Mouse (Mus musculus) CH12.LX (cell line): ENCODE data around the gene 4930426L09Rik. TPM values are rescaled to one million over a fixed set of nuclear protein-coding genes. Genes with fewer than 3 reads are reported as not detected.

ENCODE experiments used
- DNase-seq: peaks from one replicate; pipeline ENCODE4 v3.0.0-alpha.2; 2013; ENCODE audit errors: extremely low read depth
- H3K27ac ChIP-seq: 2 replicates; pipeline ENCODE4 v1.5.1; 2012; ENCODE audit warnings: low read depth, mild to moderate bottlenecking, control low read depth, moderate library complexity; ENCODE audit not compliant: insufficient read depth
- H3K27me3 ChIP-seq: replicated peaks from 2 replicates; pipeline ENCODE3; 2012; ENCODE audit warnings: inconsistent platforms
- H3K36me3 ChIP-seq, 2 experiments: replicated peaks in 1 of 2; 2 replicates each; pipeline versions ENCODE3 to v1.6.1; 2012; ENCODE audit warnings: inconsistent platforms in 1 of 2, low read length in 1 of 2, mild to moderate bottlenecking in 1 of 2, mixed read lengths in 1 of 2, moderate library complexity in 1 of 2; ENCODE audit not compliant: control insufficient read depth in 1 of 2, insufficient read depth in 1 of 2
- H3K4me1 ChIP-seq, 2 experiments: 2 replicates each; pipeline ENCODE4 v1.6.1; 2012; ENCODE audit warnings: inconsistent platforms in 1 of 2, moderate library complexity in 1 of 2; ENCODE audit not compliant: insufficient read depth in 2 of 2, control insufficient read depth in 1 of 2
- H3K4me2 ChIP-seq: 2 replicates; pipeline ENCODE4 v1.6.1; 2012; ENCODE audit warnings: low read depth, mild to moderate bottlenecking, control low read depth; ENCODE audit not compliant: poor library complexity, insufficient read depth, severe bottlenecking
- H3K4me3 ChIP-seq, 3 experiments: fragments of 150-350 bp in 1 of 3; sonication (generic) in 1 of 3; replicated peaks in 1 of 3; 2 replicates each; pipeline versions ENCODE3 to v1.5.1; 2011 to 2012; ENCODE audit warnings: low read depth in 2 of 3, low read length in 2 of 3, mild to moderate bottlenecking in 2 of 3, moderate library complexity in 2 of 3, control low read depth in 1 of 3, improper control_type of control experiment in 1 of 3, inconsistent platforms in 1 of 3, mixed read lengths in 1 of 3; ENCODE audit not compliant: poor library complexity in 1 of 3
- H3K79me2 ChIP-seq: replicated peaks from 2 replicates; pipeline ENCODE4 v1.6.1; 2012; ENCODE audit warnings: mild to moderate bottlenecking, moderate library complexity; ENCODE audit not compliant: control insufficient read depth, poor library complexity, insufficient read depth, severe bottlenecking; ENCODE audit errors: extremely low read depth
- H3K9ac ChIP-seq: 2 replicates; pipeline ENCODE4 v1.6.1; 2012; ENCODE audit warnings: low read depth, mild to moderate bottlenecking, control low read depth, moderate library complexity; ENCODE audit not compliant: insufficient read depth
- H3K9me3 ChIP-seq: replicated peaks from 2 replicates; pipeline ENCODE3; 2012; ENCODE audit warnings: low read length, inconsistent platforms, mixed read lengths
- BHLHE40 ChIP-seq: IDR thresholded peaks from 2 replicates; pipeline ENCODE4 v1.6.1; 2011; ENCODE audit warnings: mild to moderate bottlenecking, low read depth, low read length, improper control_type of control experiment
- CHD2 ChIP-seq: IDR thresholded peaks from 2 replicates; pipeline ENCODE4 v1.6.1; 2011; ENCODE audit warnings: low read length, improper control_type of control experiment
- ELF1 ChIP-seq: IDR thresholded peaks from 2 replicates; pipeline ENCODE4 v1.6.1; 2014; ENCODE audit warnings: low read depth, mild to moderate bottlenecking, inconsistent platforms, low read length, improper control_type of control experiment
- ETS1 ChIP-seq: conservative IDR thresholded peaks from 2 replicates; pipeline ENCODE4 v1.6.1; 2012; ENCODE audit warnings: low read depth, mild to moderate bottlenecking, inconsistent platforms, low read length, improper control_type of control experiment, moderate library complexity
- GABPA ChIP-seq: IDR thresholded peaks from 2 replicates; pipeline ENCODE4 v1.6.1; 2012; ENCODE audit warnings: low read depth, low read length, improper control_type of control experiment, inconsistent platforms; ENCODE audit not compliant: insufficient replicate concordance
- IRF4 ChIP-seq: IDR thresholded peaks from 2 replicates; pipeline ENCODE4 v1.6.1; 2014; ENCODE audit warnings: low read depth, mild to moderate bottlenecking, inconsistent platforms, low read length, improper control_type of control experiment
- JUN ChIP-seq: IDR thresholded peaks from 2 replicates; pipeline ENCODE4 v1.6.1; 2011; ENCODE audit warnings: low read depth, mild to moderate bottlenecking, low read length, improper control_type of control experiment, moderate library complexity; ENCODE audit not compliant: insufficient read depth
- JUND ChIP-seq: conservative IDR thresholded peaks from 2 replicates; pipeline ENCODE4 v1.6.1; 2011; ENCODE audit warnings: low read depth, low read length, improper control_type of control experiment
- KAT2A ChIP-seq: IDR thresholded peaks from 2 replicates; pipeline ENCODE4 v1.6.1; 2012; ENCODE audit warnings: low read length, improper control_type of control experiment, inconsistent platforms; ENCODE audit not compliant: insufficient replicate concordance
- MAFK ChIP-seq: IDR thresholded peaks from 2 replicates; pipeline ENCODE4 v1.6.1; 2011; ENCODE audit warnings: low read length, improper control_type of control experiment; ENCODE audit not compliant: insufficient replicate concordance
- MXI1 ChIP-seq: IDR thresholded peaks from 2 replicates; pipeline ENCODE4 v1.6.1; 2011; ENCODE audit warnings: mild to moderate bottlenecking, low read depth, low read length, improper control_type of control experiment
- PAX5 ChIP-seq: IDR thresholded peaks from 2 replicates; pipeline ENCODE4 v1.6.1; 2012; ENCODE audit warnings: low read length, inconsistent platforms, mixed read lengths
- POLR2A ChIP-seq: IDR thresholded peaks from 2 replicates; pipeline ENCODE4 v1.6.1; 2011; ENCODE audit warnings: low read depth, mild to moderate bottlenecking, improper control_type of control experiment, low read length
- SIN3A ChIP-seq: IDR thresholded peaks from 2 replicates; pipeline ENCODE4 v1.6.1; 2012; ENCODE audit warnings: low read length, improper control_type of control experiment, inconsistent platforms
- SMC3 ChIP-seq: IDR thresholded peaks from 2 replicates; pipeline ENCODE4 v1.6.1; 2011; ENCODE audit warnings: low read depth, low read length, improper control_type of control experiment
- TCF12 ChIP-seq: IDR thresholded peaks from 2 replicates; pipeline ENCODE4 v1.6.1; 2014; ENCODE audit warnings: low read depth, mild to moderate bottlenecking, inconsistent platforms, low read length, improper control_type of control experiment
- ZKSCAN1 ChIP-seq: IDR thresholded peaks from 2 replicates; pipeline ENCODE4 v1.6.1; 2012; ENCODE audit warnings: low read depth, inconsistent platforms, low read length, improper control_type of control experiment, borderline replicate concordance
- dilution Hi-C: fragments of 300-500 bp; cut with MboI; formaldehyde crosslinking; loops from 2 replicates; pipeline ENCODE4 v1.14.3; 2020; ENCODE audit warnings: low sequenced_read_pairs; ENCODE audit not compliant: extremely low pct_unique_long_range_greater_than_20kb, extremely low pct_ligation_motif_present
- in situ Hi-C: fragments of 300-500 bp; cut with MboI; formaldehyde crosslinking; loops from 3 replicates; pipeline ENCODE4 v1.14.3; 2019; ENCODE audit warnings: low sequenced_read_pairs, low pct_ligation_motif_present, low pct_unique_long_range_greater_than_20kb, mixed read lengths
- polyA plus RNA-seq: library from polyadenylated mRNA; unstranded; fragments of >175 nt; gene quantifications from 2 replicates; pipeline ENCODE4 v1.2.1, GENCODE M21; 2012; ENCODE audit warnings: low read depth; ENCODE audit not compliant: insufficient read length
- total RNA-seq, 2 experiments: library from RNA; depleted of rRNA; stranded (reverse); fragments of 300-350 nt in 1 of 2; fragments of >200 nt in 1 of 2; gene quantifications; 2 replicates each; pipeline ENCODE4 v1.2.3; 2012 to 2014

4930426L09Rik gene
- total and polyA plus RNA-seq, 3 experiments = 0.26 to 0.31 (median 0.30) TPM

DNA sequence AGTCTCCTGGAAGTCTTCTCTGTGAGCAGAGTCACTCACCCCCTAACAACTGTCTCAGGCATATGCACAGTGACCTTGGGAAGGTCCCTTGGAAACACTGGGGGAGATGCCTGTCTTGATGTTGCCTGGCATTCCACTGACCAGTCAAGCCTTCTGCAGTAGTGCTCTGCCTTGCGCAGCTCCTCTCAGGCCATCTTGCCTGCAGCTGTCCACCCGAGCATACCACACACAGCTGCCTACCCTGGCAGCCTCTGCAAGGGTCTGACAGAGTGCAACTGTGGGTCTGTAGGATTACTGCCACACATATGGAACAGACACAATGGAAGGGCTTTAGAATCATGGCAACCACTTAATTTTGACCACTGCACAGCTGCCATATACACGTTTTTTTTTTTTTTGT is 33.0 kb upstream of the 4930426L09Rik start (continued):
- no peak for TF ChIP-seq JUN
- TF ChIP-seq TCF12 = no peak
- TF ChIP-seq SIN3A = no peak

DNA sequence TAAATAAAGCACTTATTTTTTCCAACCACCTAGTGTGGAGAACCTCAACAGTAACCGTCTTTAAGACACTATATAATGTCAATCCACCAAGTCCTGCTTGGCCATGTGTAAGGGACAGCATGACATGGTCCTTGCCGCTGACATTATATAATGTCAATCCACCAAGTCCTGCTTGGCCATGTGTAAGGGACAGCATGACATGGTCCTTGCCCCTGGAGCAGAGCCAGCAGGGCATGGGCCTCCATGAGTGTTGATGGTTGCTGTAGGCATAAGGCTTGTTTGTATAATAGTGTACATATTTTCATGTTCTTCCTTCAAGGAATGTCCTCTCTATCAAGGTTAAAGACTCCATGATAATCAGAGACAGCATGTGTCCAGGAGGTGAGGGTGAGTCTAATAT is 32.2 kb upstream of the 4930426L09Rik start:
- Histone ChIP-seq H3K9me3 (no peaks in the 10 kb centered on the region), H3K4me3 (no peak overlapping the region), H3K36me3 (peaks cover 0 to 37% of the 10 kb centered on the region in 2 experiments), H3K4me1 (peaks cover 0 to 55% of the 10 kb centered on the region in 2 experiments; a peak in 2 of 4 replicates), H3K4me2 (no peak overlapping the region), H3K79me2 (no peaks in the 10 kb centered on the region; the same call in 1 of the 2 replicates), H3K27me3 (no peaks in the 10 kb centered on the region), H3K27ac (no peak overlapping the region), H3K9ac (no peak overlapping the region)
- dilution Hi-C loops = no loop called here
- DNase-seq = no peak
- TF ChIP-seq MAFK = no peak
- TF ChIP-seq IRF4 = no peak
- TF ChIP-seq BHLHE40 = no peak
- TF ChIP-seq ELF1 = no peak
- TF ChIP-seq ZKSCAN1 = no peak
- no peak for TF ChIP-seq POLR2A
- TF ChIP-seq MXI1 = no peak
- in situ Hi-C loops = no loop called here

DNA sequence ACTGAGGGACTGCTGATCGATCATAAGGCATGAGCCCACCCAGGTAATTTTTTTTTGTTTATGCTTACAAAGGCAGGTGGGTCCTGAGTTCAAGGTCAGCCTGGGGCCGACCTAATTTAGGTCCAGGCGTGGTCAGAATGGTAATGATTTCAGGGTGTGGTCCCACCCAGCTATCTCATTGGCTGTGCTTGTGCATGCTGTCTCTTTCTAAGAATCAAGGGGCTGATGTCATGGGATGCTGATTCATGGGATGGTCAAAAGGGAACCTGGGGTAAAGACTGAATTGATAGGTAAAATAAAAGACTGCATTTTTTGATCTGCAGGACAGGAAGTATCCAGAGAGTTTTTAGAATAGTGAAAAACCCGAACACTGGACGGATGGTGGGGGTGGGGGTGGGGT is 31.6 kb upstream of the 4930426L09Rik start:
- H3K4me1 ChIP-seq = peaks cover 0 to 53% of the 10 kb centered on the region in 2 experiments; a peak in 2 of 4 replicates
- in situ Hi-C loops (no loop called here), dilution Hi-C loops (no loop called here)
- no peak overlapping the region for H3K4me2 ChIP-seq
- H3K79me2 ChIP-seq = no peaks in the 10 kb centered on the region; the same call in 1 of the 2 replicates
- no peak overlapping the region for H3K27ac ChIP-seq
- TF ChIP-seq MAFK (no peak), ETS1 (no peak), GABPA (no peak), BHLHE40 (no peak), PAX5 (no peak), KAT2A (no peak), CHD2 (no peak), ZKSCAN1 (no peak), SMC3 (no peak), JUND (no peak)
- no peak for DNase-seq
- H3K9ac ChIP-seq = no peak overlapping the region
- no peaks in the 10 kb centered on the region for H3K27me3 ChIP-seq
- peaks cover 0 to 37% of the 10 kb centered on the region in 2 experiments for H3K36me3 ChIP-seq
- no peaks in the 10 kb centered on the region for H3K9me3 ChIP-seq
- no peak overlapping the region for H3K4me3 ChIP-seq
